Mouse (Mus musculus) frontal cortex, adult 2 months (tissue): Measurements from ENCODE around the gene Fbxl17. TPM values are rescaled to one million over a fixed set of nuclear protein-coding genes. Genes with fewer than 3 reads are reported as not detected.

Experiments
- DNase-seq, 2 experiments: peaks; one replicate each; pipeline ENCODE4 v3.0.0; 2022; ENCODE audit warnings: low spot score in 1 of 2; ENCODE audit errors: extremely low spot score in 1 of 2
- polyA plus RNA-seq: library from polyadenylated mRNA; depleted of rRNA; stranded (reverse); fragments of >200 nt; gene quantifications from 2 replicates; pipeline ENCODE4 v1.2.3, GENCODE M21; 2012

The Fbxl17 gene
- polyA plus RNA-seq, 1 experiment: 27.0 TPM

DNA sequence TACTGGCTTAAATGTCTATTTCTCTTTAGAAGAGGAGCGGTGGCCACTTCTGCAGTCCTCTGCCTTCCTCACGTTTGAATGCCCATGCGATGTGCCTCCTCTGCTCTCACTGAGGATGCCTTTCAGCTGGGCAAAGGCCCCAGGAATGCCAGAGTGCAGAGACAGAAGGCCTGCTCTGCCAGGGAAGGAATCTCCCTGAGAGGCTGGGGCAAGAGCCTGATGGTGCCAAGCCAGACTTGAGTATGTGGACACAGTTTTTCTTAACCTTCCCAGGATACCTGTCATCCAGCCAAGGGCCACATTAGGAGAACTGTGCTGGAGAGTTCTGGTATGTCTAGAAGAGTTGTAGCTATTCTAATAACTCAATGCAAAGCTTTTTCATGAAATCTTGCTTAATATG is 380.1 kb downstream of the Fbxl17 start:
- DNase-seq: no peak

DNA sequence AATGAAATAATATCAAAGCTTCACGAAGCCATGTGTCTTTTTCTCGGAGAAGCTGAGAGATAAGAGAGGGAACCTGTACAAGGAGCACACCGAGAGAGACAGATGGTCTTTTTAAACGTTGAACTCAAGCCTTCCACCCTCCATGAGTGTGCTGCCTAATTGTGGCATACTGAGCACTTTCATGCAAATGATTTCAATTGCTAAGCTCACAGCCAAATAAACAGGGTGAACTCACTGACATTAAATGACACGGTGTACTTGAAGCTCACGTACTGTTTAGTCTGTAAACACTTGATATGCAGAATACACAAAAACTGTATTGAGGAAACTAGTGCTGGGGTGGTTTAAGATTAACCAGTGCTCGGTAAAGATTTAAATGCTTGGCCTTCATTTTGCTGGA is 380.7 kb downstream of the Fbxl17 start:
- no peak for DNase-seq

GRCm38 (mm10) chr17:63117130-63117529 is 382.7 kb downstream of the Fbxl17 start:
- no peak for DNase-seq

- DNase-seq: peak; percentile 25 to 45
These were observed 385.3 kb downstream of the Fbxl17 start for GRCm38 (mm10) chr17:63114399-63115085.

DNA sequence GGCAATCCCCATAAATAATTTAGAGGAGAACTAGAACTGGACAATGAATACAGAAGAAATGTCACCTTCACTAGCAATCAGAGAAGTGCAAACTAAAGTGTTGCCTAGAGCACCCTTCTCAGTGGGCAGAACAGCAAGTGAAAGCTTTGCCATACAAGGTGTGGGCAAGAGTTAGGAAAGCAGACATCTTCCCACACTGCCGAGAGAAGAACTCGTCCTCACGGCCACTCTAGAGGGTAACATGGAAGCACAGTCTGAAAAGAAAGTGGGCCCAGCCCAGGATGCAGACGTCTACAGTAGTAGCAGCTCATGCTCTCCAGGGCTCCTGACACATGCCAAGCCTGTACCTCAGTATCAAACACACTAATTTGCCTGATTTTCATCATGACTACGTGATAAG is 387.0 kb downstream of the Fbxl17 start:
- peak in 1 of 2 experiments; percentile 39 for DNase-seq

DNA sequence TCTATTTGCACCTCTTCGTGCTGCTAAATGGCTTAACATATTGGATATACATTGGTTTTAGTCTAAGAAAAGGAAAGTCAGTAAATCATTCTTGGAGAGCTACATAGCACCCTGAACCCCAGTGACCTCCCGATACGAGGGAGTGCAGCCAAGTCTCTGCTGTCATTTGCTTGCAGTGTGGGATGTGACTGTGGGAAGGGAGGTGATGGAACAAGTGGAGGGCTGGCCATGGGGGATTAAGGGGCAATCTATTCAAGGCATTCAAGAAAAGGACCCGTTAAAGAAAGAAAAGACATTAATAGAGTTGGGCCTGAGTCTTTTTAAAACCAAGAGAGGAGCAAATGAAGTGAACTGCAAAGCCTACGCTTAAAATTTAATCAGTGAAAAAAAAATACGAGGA is 388.8 kb downstream of the Fbxl17 start:
- no peak for DNase-seq

GRCm38 (mm10) chr17:63110211-63110755 is 389.5 kb downstream of the Fbxl17 start:
- DNase-seq: no peak

DNA sequence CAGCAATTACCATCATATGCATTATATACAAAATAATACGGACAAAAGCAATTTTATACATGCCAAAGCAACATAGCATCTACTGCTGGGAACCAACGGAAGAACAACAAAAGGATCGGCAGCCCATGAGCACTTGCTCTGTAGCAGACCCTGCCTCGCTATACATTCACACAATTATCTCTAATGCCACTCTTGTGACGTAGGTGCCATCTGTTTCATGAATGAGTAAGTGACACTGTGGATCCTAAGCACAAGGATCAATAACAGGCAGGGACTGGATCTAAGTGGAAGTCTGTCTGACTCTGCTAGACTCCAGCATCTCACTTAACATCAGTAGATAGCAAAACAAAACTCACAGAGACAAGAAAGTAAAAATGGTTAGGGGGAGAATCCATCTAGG is 391.8 kb downstream of the Fbxl17 start:
- DNase-seq: no peak

DNA sequence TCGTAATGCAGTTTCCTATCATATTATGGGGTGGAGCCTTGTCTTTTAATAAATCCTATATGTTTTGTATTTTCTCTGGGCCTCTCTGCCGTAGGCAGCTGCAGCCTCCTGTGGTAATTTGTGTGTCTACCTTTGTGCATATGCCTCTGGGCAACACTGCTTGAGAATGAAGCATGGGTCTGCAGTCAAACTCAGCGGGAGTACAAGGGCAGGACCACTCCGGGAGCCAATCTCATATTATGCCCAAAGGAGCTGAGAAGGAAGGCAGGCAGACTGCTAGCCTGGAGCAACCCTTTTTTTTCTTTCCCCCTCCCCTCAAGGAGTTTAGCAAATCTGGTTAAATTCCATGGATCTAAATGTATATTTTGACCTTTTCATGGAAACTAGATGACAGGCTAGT is 392.3 kb downstream of the Fbxl17 start:
- no peak for DNase-seq

DNA sequence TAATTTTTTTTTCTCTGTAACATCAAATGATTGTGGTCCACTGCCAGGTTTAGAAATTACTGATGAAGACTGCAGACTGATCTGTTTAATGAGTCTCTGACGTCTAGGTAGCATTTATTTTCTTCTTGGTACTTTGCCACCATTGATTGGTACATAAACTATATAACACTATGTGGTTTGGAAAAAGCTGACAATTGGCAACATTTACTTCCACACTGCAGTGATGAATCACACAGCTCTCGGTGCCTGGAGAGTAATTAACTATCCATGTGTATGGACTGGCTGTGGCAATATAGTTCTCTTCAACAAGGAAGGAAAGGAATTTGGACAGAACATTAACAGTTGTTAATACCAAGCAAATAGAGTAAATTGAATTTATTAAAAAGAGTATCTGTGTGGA is 404.3 kb downstream of the Fbxl17 start:
- DNase-seq: no peak

GRCm38 (mm10) chr17:63095017-63095416 is 404.8 kb downstream of the Fbxl17 start:
- no peak for DNase-seq

DNA sequence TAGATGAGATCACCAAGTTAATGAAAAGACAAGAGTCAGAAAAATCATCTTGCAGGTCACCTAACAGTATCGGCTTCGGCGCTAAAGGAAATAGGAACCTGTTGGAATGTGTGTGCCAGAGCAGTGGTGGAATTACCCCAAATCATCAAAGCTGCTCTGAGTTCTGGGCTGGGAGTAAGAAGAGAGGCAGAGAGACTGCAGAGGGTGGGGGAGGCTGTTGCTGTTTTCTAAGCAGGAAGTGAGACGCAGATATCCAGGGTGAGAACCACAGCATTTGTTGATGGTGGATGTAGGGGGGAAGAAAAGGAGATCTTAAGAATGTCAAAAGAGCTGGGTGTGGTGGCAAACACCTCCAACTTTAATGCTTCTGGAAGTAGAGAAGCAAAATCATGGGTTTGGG is 406.6 kb downstream of the Fbxl17 start:
- no peak for DNase-seq

DNA sequence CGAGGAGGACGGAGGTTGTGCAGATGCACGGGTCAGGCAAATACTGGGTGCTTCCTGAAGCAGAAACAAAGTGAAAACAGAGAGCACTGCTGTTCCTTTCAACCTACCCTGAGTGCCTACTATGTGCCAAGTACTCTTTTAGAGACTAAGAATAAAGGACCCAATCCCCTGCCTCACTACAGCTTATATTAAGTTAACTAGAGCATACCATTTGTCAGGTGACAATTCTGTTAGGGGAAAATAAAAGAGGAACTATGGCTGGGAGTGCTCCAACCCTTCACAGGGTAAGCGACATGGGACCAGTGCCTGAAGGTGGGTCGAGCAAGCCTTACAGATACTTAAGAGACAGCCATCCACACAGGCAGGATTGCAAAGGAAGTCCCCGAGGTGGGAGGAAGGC is 407.0 kb downstream of the Fbxl17 start:
- no peak for DNase-seq

GRCm38 (mm10) chr17:63090112-63090511 is 409.7 kb downstream of the Fbxl17 start:
- DNase-seq: no peak

GRCm38 (mm10) chr17:63087265-63087664 is 412.6 kb downstream of the Fbxl17 start:
- DNase-seq: no peak

- no peak for DNase-seq
These were observed 413.3 kb downstream of the Fbxl17 start for GRCm38 (mm10) chr17:63086526-63086925.

GRCm38 (mm10) chr17:63085227-63085626 is 414.6 kb downstream of the Fbxl17 start:
- no peak for DNase-seq

DNA sequence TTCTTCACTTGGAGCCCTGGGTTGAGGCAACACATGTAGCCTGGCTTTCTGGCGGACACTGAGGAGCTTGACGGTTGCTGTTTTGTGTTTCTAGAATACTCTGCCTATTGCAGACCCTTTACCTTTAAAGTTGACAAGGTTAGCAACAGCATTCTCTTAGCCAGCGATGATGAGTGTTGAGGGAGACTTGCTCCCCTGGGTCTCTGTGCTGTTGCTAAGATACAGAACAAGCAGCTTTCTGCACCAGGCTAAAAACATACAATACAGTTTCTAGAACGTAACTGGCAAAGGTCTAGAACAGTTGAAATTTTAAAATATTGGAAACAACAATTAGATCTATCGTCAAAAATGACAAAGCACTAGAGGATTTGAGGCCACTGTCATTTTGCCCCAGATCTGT is 420.7 kb downstream of the Fbxl17 start:
- DNase-seq: no peak

DNA sequence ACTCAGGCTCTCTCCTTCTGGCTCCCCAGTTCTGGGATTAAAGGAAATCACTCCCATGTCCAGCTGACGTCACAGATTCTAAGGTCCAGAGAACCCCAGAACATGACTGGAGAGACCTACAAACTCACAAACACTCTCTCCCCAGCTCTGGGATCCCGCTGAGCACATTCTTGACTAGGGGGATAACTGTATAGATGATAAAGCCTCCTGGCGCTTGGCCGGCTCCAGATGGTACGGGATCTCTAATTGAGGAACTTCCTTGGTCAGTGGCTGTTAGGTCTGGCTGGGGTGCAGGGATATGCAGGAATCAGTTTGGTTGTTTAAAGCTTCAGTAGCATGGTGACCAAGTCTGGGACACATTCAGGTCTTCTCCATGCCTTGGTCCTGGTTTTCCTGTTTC is 422.3 kb downstream of the Fbxl17 start:
- DNase-seq: no peak

GRCm38 (mm10) chr17:63076661-63077060 is 423.2 kb downstream of the Fbxl17 start:
- no peak for DNase-seq

DNA sequence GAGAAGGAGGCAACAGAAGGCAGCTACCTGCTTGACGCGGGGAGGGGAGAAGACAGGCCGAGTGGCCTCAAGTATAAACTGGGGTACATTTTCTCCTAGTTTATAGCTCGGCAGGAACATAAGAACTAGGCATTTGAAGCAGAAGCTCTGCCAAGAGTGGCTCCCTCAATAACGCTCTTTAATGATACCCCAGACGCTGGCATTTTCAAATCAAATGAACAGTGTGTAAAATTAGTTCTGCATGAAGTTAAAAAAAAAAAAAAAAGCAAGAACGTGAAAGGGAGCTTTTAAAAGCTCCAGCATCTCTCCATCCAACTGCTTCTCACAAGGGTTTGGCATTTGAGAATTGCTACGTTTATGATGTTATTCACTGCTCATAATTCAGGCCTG is 423.8 kb downstream of the Fbxl17 start:
- DNase-seq: no peak

- DNase-seq: no peak
These were observed 424.5 kb downstream of the Fbxl17 start for GRCm38 (mm10) chr17:63075091-63076036.
